Mouse (Mus musculus) neural tube, embryonic 15.5 days (tissue): ENCODE data around the gene Lrrc4b. TPM values are rescaled to one million over a fixed set of nuclear protein-coding genes. Genes with fewer than 3 reads are reported as not detected.
A peak's percentile ranks its signal among the peaks of the same experiment; 100 is the strongest.

Experiments used
- ATAC-seq: fragments of 200-750 bp; cut with Nextera tagmentation; 2 replicates; pipeline ENCODE4 v1.8.0; 2017; ENCODE audit warnings: mild to moderate bottlenecking, moderate TSS enrichment, moderate library complexity; ENCODE audit not compliant: low FRiP score
- H3K27ac ChIP-seq: fragments of 300-500 bp; sonication (generic); replicated peaks from 2 replicates; pipeline ENCODE4 v1.5.1; 2015; ENCODE audit warnings: mild to moderate bottlenecking, inconsistent platforms
- H3K27me3 ChIP-seq: fragments of 300-500 bp; sonication (generic); replicated peaks from 2 replicates; pipeline ENCODE4 v1.6.1; 2015; ENCODE audit warnings: inconsistent platforms
- H3K36me3 ChIP-seq: fragments of 300-500 bp; sonication (generic); 2 replicates; pipeline ENCODE4 v1.6.1; 2015; ENCODE audit warnings: inconsistent platforms
- H3K4me1 ChIP-seq: fragments of 300-500 bp; sonication (generic); 2 replicates; pipeline ENCODE4 v1.6.1; 2015; ENCODE audit warnings: inconsistent platforms
- H3K4me2 ChIP-seq: fragments of 300-500 bp; sonication (generic); 2 replicates; pipeline ENCODE4 v1.6.1; 2015; ENCODE audit warnings: inconsistent platforms, mild to moderate bottlenecking, moderate library complexity
- H3K4me3 ChIP-seq: fragments of 300-500 bp; sonication (generic); replicated peaks from 2 replicates; pipeline ENCODE4 v1.5.1; 2015; ENCODE audit warnings: mild to moderate bottlenecking, inconsistent platforms
- H3K9ac ChIP-seq: fragments of 300-500 bp; sonication (generic); replicated peaks from 2 replicates; pipeline ENCODE4 v1.6.1; 2015; ENCODE audit warnings: mild to moderate bottlenecking, inconsistent platforms
- H3K9me3 ChIP-seq: fragments of 300-500 bp; sonication (generic); replicated peaks from 2 replicates; pipeline ENCODE4 v1.6.1; 2016; ENCODE audit warnings: inconsistent platforms
- WGBS: fragments of 180-500 bp; shearing (Covaris S2); methylation state at CpG from one replicate; pipeline ENCODE4 v1.1.7; 2015; ENCODE audit warnings: mixed read lengths; 5-methylcytosine and 5-hydroxymethylcytosine counted together
- polyA plus RNA-seq: library from polyadenylated mRNA; unstranded; fragments of >200 nt; fragmentation: Nextera tagmentation; extraction: Ambion mirVana; gene quantifications from 2 replicates; pipeline ENCODE4 v1.2.1, GENCODE M21; 2015

Gene Lrrc4b
- polyA plus RNA-seq, 1 experiment from 2014 or later = 14.9 TPM

- Histone ChIP-seq H3K9me3 (no peaks in the 10 kb centered on the region), H3K36me3 (peaks cover 5% of the 10 kb centered on the region; the same call in 1 of the 2 replicates), H3K27me3 (no peaks in the 10 kb centered on the region), H3K4me2 (no peak overlapping the region), H3K9ac (no peak overlapping the region), H3K27ac (no peak overlapping the region), H3K4me1 (peaks cover 43% of the 10 kb centered on the region), H3K4me3 (no peak overlapping the region)
- WGBS = 95% methylated on average over 1 of the region's 1 CpGs
- no peak for ATAC-seq
Measured at GRCm38 (mm10) chr7:44437188-44437587, 8.4 kb downstream of the Lrrc4b start.

GRCm38 (mm10) chr7:44437933-44438332 is 9.1 kb downstream of the Lrrc4b start:
- H3K9ac ChIP-seq = peak overlapping the region; percentile 28; the same call in 1 of the 2 replicates
- H3K27ac ChIP-seq = no peak overlapping the region
- peaks cover 35% of the 10 kb centered on the region for H3K4me1 ChIP-seq
- H3K36me3 ChIP-seq = peaks cover 5% of the 10 kb centered on the region; the same call in 1 of the 2 replicates
- 58% methylated on average over 8 of the region's 8 CpGs for WGBS
- no peaks in the 10 kb centered on the region for H3K27me3 ChIP-seq
- ATAC-seq = no peak
- no peak overlapping the region for H3K4me3 ChIP-seq
- no peak overlapping the region for H3K4me2 ChIP-seq
- no peaks in the 10 kb centered on the region for H3K9me3 ChIP-seq

- Histone ChIP-seq H3K4me2 (no peak overlapping the region), H3K27ac (no peak overlapping the region), H3K9me3 (no peaks in the 10 kb centered on the region), H3K4me1 (peaks cover 39% of the 10 kb centered on the region), H3K27me3 (no peaks in the 10 kb centered on the region), H3K36me3 (peaks cover 5% of the 10 kb centered on the region; the same call in 1 of the 2 replicates), H3K9ac (no peak overlapping the region), H3K4me3 (no peak overlapping the region)
- WGBS = 83% methylated on average over 2 of the region's 2 CpGs
- no peak for ATAC-seq
Measured at GRCm38 (mm10) chr7:44439696-44440095, 10.9 kb downstream of the Lrrc4b start.

GRCm38 (mm10) chr7:44440479-44440878 is 11.7 kb downstream of the Lrrc4b start:
- H3K4me2 ChIP-seq = 0 out of 2 replicates have a peak overlapping the region, but pooled peaks have one; percentile 96
- WGBS = 67% methylated on average over 1 of the region's 1 CpGs

GRCm38 (mm10) chr7:44441180-44441579 is 12.4 kb downstream of the Lrrc4b start:
- WGBS = 0% methylated on average over 1 of the region's 1 CpGs
- H3K9me3 ChIP-seq = no peaks in the 10 kb centered on the region
- peaks cover 51% of the 10 kb centered on the region for H3K4me1 ChIP-seq
- peak overlapping the region; percentile 96 for H3K4me2 ChIP-seq
- no peak; the same call in 1 of the 2 replicates for ATAC-seq
- peaks cover 9% of the 10 kb centered on the region for H3K36me3 ChIP-seq
- peak overlapping the region; percentile 70 for H3K4me3 ChIP-seq
- H3K27ac ChIP-seq = peak overlapping the region; percentile 98
- peak overlapping the region; percentile 97 for H3K9ac ChIP-seq
- H3K27me3 ChIP-seq = no peaks in the 10 kb centered on the region

More at GRCm38 (mm10) chr7:44440479-44440878, 11.7 kb downstream of the Lrrc4b start:
- Histone ChIP-seq H3K9ac (0 out of 2 replicates have a peak overlapping the region, but pooled peaks have one; percentile 10), H3K9me3 (no peaks in the 10 kb centered on the region), H3K36me3 (peaks cover 4% of the 10 kb centered on the region; the same call in 1 of the 2 replicates), H3K27me3 (no peaks in the 10 kb centered on the region), H3K4me1 (peaks cover 44% of the 10 kb centered on the region), H3K4me3 (no peak overlapping the region), H3K27ac (0 out of 2 replicates have a peak overlapping the region, but pooled peaks have one; percentile 98)
- ATAC-seq = no peak

GRCm38 (mm10) chr7:44441648-44442109 is 12.9 kb downstream of the Lrrc4b start:
- peaks cover 56% of the 10 kb centered on the region for H3K4me1 ChIP-seq
- ATAC-seq = peak; percentile 80

GRCm38 (mm10) chr7:44442407-44442821 is 13.6 kb downstream of the Lrrc4b start:
- WGBS = 1% methylated on average over 14 of the region's 14 CpGs
- ATAC-seq = peak; percentile 47
- H3K4me1 ChIP-seq = peaks cover 62% of the 10 kb centered on the region
- H3K9me3 ChIP-seq = no peaks in the 10 kb centered on the region
- H3K27me3 ChIP-seq = no peaks in the 10 kb centered on the region
- peak overlapping the region; percentile 96 for H3K4me2 ChIP-seq
- H3K4me3 ChIP-seq = peak overlapping the region; percentile 70
- peak overlapping the region; percentile 97 for H3K9ac ChIP-seq
- peaks cover 19% of the 10 kb centered on the region for H3K36me3 ChIP-seq
- H3K27ac ChIP-seq = peak overlapping the region; percentile 98

More at GRCm38 (mm10) chr7:44441648-44442109, 12.9 kb downstream of the Lrrc4b start:
- Histone ChIP-seq H3K27ac (peak overlapping the region; percentile 98), H3K36me3 (peaks cover 14% of the 10 kb centered on the region), H3K4me3 (peak overlapping the region; percentile 70), H3K9ac (peak overlapping the region; percentile 97), H3K9me3 (no peaks in the 10 kb centered on the region), H3K27me3 (no peaks in the 10 kb centered on the region), H3K4me2 (peak overlapping the region; percentile 96)
- WGBS = under 1% methylated on average over 14 of the region's 14 CpGs

GRCm38 (mm10) chr7:44443268-44444173 is 14.7 kb downstream of the Lrrc4b start:
- Histone ChIP-seq H3K36me3 (peaks cover 27% of the 10 kb centered on the region), H3K4me3 (peak overlapping the region; percentile 70), H3K27me3 (no peaks in the 10 kb centered on the region), H3K4me1 (peaks cover 65% of the 10 kb centered on the region), H3K9me3 (no peaks in the 10 kb centered on the region), H3K9ac (peak overlapping the region; percentile 97), H3K27ac (peak overlapping the region; percentile 98), H3K4me2 (peak overlapping the region; percentile 96)
- 7% methylated on average over 19 of the region's 20 CpGs for WGBS
- ATAC-seq = peak; percentile 25

GRCm38 (mm10) chr7:44444886-44445527 is 16.2 kb downstream of the Lrrc4b start:
- Histone ChIP-seq H3K9ac (peak overlapping the region; percentile 97), H3K27ac (peak overlapping the region; percentile 15; the same call in 1 of the 2 replicates), H3K4me1 (peaks cover 80% of the 10 kb centered on the region), H3K9me3 (no peaks in the 10 kb centered on the region), H3K27me3 (no peaks in the 10 kb centered on the region), H3K4me3 (peak overlapping the region; percentile 70), H3K4me2 (peak overlapping the region; percentile 96), H3K36me3 (peaks cover 42% of the 10 kb centered on the region)
- 16% methylated on average over 29 of the region's 29 CpGs for WGBS
- ATAC-seq = no peak

GRCm38 (mm10) chr7:44445528-44445923 is 16.7 kb downstream of the Lrrc4b start:
- no peak for ATAC-seq
- Histone ChIP-seq H3K4me2 (peak overlapping the region; percentile 96), H3K9me3 (no peaks in the 10 kb centered on the region), H3K27me3 (no peaks in the 10 kb centered on the region), H3K27ac (0 out of 2 replicates have a peak overlapping the region, but pooled peaks have one; percentile 15), H3K4me3 (peak overlapping the region; percentile 70), H3K9ac (peak overlapping the region; percentile 97; the same call in 1 of the 2 replicates), H3K4me1 (peaks cover 80% of the 10 kb centered on the region), H3K36me3 (peaks cover 45% of the 10 kb centered on the region)
- WGBS = 16% methylated on average over 7 of the region's 7 CpGs
